Mouse (Mus musculus) left cerebral cortex, adult 2 months (tissue): Measurements from ENCODE around the gene Ttpal. TPM values are rescaled to one million over a fixed set of nuclear protein-coding genes. Genes with fewer than 3 reads are reported as not detected.
A peak's percentile ranks its signal among the peaks of the same experiment; 100 is the strongest.

Source experiments
- DNase-seq, 2 experiments: peaks; one replicate each; pipeline ENCODE4 v3.0.0; 2021 to 2022; ENCODE audit warnings: low spot score in 2 of 2, mixed read lengths in 1 of 2; ENCODE audit errors: extremely low spot score in 1 of 2
- H3K27ac ChIP-seq: fragments of 200-600 bp; 2 replicates; pipeline ENCODE4 v1.8.1; 2022
- H3K4me3 ChIP-seq: fragments of 200-600 bp; 2 replicates; pipeline ENCODE4 v1.8.1; 2022
- CTCF ChIP-seq: fragments of 200-600 bp; IDR thresholded peaks from 2 replicates; pipeline ENCODE4 v1.8.1; 2022; ENCODE audit warnings: antibody characterized with exemption, mild to moderate bottlenecking, moderate library complexity
- intact Hi-C: fragments of 180-260 bp; cut with DNase I; formaldehyde crosslinking; loops from one replicate; pipeline ENCODE4 v1.15.1; 2025
- total RNA-seq, 2 experiments: library from RNA; stranded (reverse); gene quantifications; 2 replicates each; pipeline ENCODE4 v1.2.3; 2021

Gene Ttpal
- total RNA-seq, 2 experiments from 2014 or later: 69.9 to 81.2 TPM

- DNase-seq: no peak
- H3K27ac ChIP-seq: peak overlapping the region; percentile 41; the same call in 1 of the 2 replicates
- no peak overlapping the region for H3K4me3 ChIP-seq
- no peak for TF ChIP-seq CTCF
- intact Hi-C loops: no loop called here
Observed at GRCm38 (mm10) chr2:163596057-163596872, 5.8 kb upstream of the Ttpal start.

GRCm38 (mm10) chr2:163596873-163597155 is 5.3 kb upstream of the Ttpal start:
- Histone ChIP-seq H3K27ac (peak overlapping the region; percentile 17; the same call in 1 of the 2 replicates), H3K4me3 (no peak overlapping the region)
- intact Hi-C loops: no loop called here
- no peak for DNase-seq
- TF ChIP-seq CTCF: no peak

GRCm38 (mm10) chr2:163597661-163598060 is 4.5 kb upstream of the Ttpal start:
- peak; percentile 60 for TF ChIP-seq CTCF
- Histone ChIP-seq H3K4me3 (no peak overlapping the region), H3K27ac (no peak overlapping the region)
- no peak for DNase-seq
- intact Hi-C loops: no loop called here

- intact Hi-C loops: loop anchor here (1.0 kb wide), 2 partner anchors 67 to 120 kb away; no protein-coding TSS in a partner anchor
- DNase-seq: peak in 1 of 2 experiments; percentile 75
- H3K4me3 ChIP-seq: no peak overlapping the region
- peak; percentile 83 for TF ChIP-seq CTCF
- H3K27ac ChIP-seq: no peak overlapping the region
Observed at GRCm38 (mm10) chr2:163599226-163599625, 2.9 kb upstream of the Ttpal start.

GRCm38 (mm10) chr2:163601066-163601465 is 1.0 kb upstream of the Ttpal start:
- Histone ChIP-seq H3K27ac (peak overlapping the region; percentile 94), H3K4me3 (no peak overlapping the region)
- no peak for DNase-seq
- TF ChIP-seq CTCF: no peak
- intact Hi-C loops: no loop called here

GRCm38 (mm10) chr2:163601712-163602100 is 408 bp upstream of the Ttpal start:
- TF ChIP-seq CTCF: no peak
- peak overlapping the region; percentile 94 for H3K27ac ChIP-seq
- peak overlapping the region; percentile 84 for H3K4me3 ChIP-seq
- no peak for DNase-seq
- intact Hi-C loops: no loop called here

GRCm38 (mm10) chr2:163606161-163606560 is 4.0 kb downstream of the Ttpal start:
- Histone ChIP-seq H3K4me3 (no peak overlapping the region), H3K27ac (no peak overlapping the region)
- TF ChIP-seq CTCF: no peak
- intact Hi-C loops: no loop called here
- no peak for DNase-seq

GRCm38 (mm10) chr2:163608008-163608407 is 5.9 kb downstream of the Ttpal start:
- no peak for TF ChIP-seq CTCF
- Histone ChIP-seq H3K27ac (no peak overlapping the region; the same call in 1 of the 2 replicates), H3K4me3 (no peak overlapping the region)
- intact Hi-C loops: no loop called here
- DNase-seq: no peak

GRCm38 (mm10) chr2:163609281-163609975 is 7.3 kb downstream of the Ttpal start:
- intact Hi-C loops: no loop called here
- TF ChIP-seq CTCF: no peak
- no peak overlapping the region for H3K27ac ChIP-seq
- no peak overlapping the region for H3K4me3 ChIP-seq
- no peak for DNase-seq

- intact Hi-C loops: no loop called here
- no peak overlapping the region for H3K27ac ChIP-seq
- no peak overlapping the region for H3K4me3 ChIP-seq
- DNase-seq: no peak
- TF ChIP-seq CTCF: no peak
Observed at GRCm38 (mm10) chr2:163611176-163611575, 9.1 kb downstream of the Ttpal start.

GRCm38 (mm10) chr2:163613206-163613605 is 11.1 kb downstream of the Ttpal start:
- H3K27ac ChIP-seq: no peak overlapping the region
- no peak overlapping the region for H3K4me3 ChIP-seq
- no peak for DNase-seq
- no peak for TF ChIP-seq CTCF
- intact Hi-C loops: no loop called here

GRCm38 (mm10) chr2:163613990-163614389 is 11.9 kb downstream of the Ttpal start:
- intact Hi-C loops: no loop called here
- TF ChIP-seq CTCF: no peak
- Histone ChIP-seq H3K4me3 (no peak overlapping the region), H3K27ac (no peak overlapping the region)
- DNase-seq: no peak
